In the genomic region with DNA sequence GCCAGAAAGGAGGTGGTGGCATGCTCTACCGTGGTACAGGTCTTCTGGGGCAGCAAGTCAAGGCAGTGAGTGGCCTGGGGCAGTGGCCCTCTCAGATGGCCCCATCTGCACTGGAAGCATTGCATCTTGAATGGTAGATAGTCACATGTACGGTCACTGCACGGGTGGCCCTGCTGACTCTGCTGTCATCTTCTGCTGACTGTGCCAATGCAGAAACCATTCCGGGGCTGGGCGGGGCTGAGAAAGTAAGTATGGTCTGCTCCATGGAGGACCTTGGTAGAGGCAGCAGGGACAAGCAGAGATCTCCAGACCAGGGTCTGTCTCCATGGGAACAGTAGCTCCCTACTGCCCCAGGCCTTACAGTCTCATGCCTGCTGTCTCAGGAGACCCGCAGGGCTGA, we compare ENCODE assay signal across 12 mouse cellular contexts. TPM values are rescaled to one million over a fixed set of nuclear protein-coding genes. Genes with fewer than 3 reads are reported as not detected.
DNase-seq lines count a peak whose midpoint lies in the region; ATAC-seq lines count a peak whose summit lies in the region.
"Had no signal": no experiment of that assay in that cellular context is flagged by ENCODE, and none has a peak within 500 bp of the region (broad histone marks: within the 10 kb centered on the region; RNA-seq: fewer than 3 reads in every experiment).

No protein-coding gene starts in this region.

- DNase-seq in lung, postnatal 4 days: no peak
- no peak for DNase-seq in c-Kit-positive CD71-positive TER-119-positive erythroid progenitor cells, embryonic 14.5 days (ENCODE audit: low spot score)
- DNase-seq in gastrocnemius, postnatal 14 days: no peak
- DNase-seq in thymus, postnatal 0 days (ENCODE audit: low spot score): no peak
- DNase-seq: forebrain, postnatal 0 days; kidney, postnatal 36 days had no signal

- H3K9me3 ChIP-seq in lung, embryonic 15.5 days: no peaks in the 10 kb centered on the region
- H3K9me3 ChIP-seq in embryonic facial prominence, embryonic 13.5 days: peaks cover 10% of the 10 kb centered on the region; the same call in 1 of the 2 replicates
- H3K9me3 ChIP-seq in limb, embryonic 13.5 days: peaks cover 20% of the 10 kb centered on the region
- no peaks in the 10 kb centered on the region for H3K9me3 ChIP-seq in stomach, embryonic 15.5 days
- H3K9me3 ChIP-seq: hindbrain, embryonic 10.5 days; midbrain, embryonic 15.5 days had no signal

- H3K4me1 ChIP-seq in lung, embryonic 15.5 days: peaks cover 40% of the 10 kb centered on the region
- H3K4me1 ChIP-seq in embryonic facial prominence, embryonic 13.5 days: peaks cover 72% of the 10 kb centered on the region
- peaks cover 71% of the 10 kb centered on the region for H3K4me1 ChIP-seq in limb, embryonic 13.5 days
- peaks cover 36% of the 10 kb centered on the region for H3K4me1 ChIP-seq in stomach, embryonic 15.5 days

- no peak overlapping the region for H3K4me2 ChIP-seq in lung, embryonic 15.5 days
- H3K4me2 ChIP-seq in embryonic facial prominence, embryonic 13.5 days: no peak overlapping the region
- H3K4me2 ChIP-seq in limb, embryonic 13.5 days (replicated peaks): no peak overlapping the region
- H3K4me2 ChIP-seq in stomach, embryonic 15.5 days: 0 out of 2 replicates have a peak overlapping the region, but pooled peaks have one; percentile 6
- H3K4me2 ChIP-seq: midbrain, embryonic 15.5 days had no signal

- H3K27me3 ChIP-seq in lung, embryonic 15.5 days: no peaks in the 10 kb centered on the region
- no peaks in the 10 kb centered on the region for H3K27me3 ChIP-seq in embryonic facial prominence, embryonic 13.5 days
- no peaks in the 10 kb centered on the region for H3K27me3 ChIP-seq in limb, embryonic 13.5 days
- no peaks in the 10 kb centered on the region for H3K27me3 ChIP-seq in stomach, embryonic 15.5 days (replicated peaks)
- H3K27me3 ChIP-seq: midbrain, embryonic 15.5 days had no signal

- ATAC-seq in lung, embryonic 15.5 days (ENCODE audit: borderline replicate concordance, extremely low read depth, low FRiP score, low TSS enrichment): no peak
- no peak for ATAC-seq in embryonic facial prominence, embryonic 13.5 days (ENCODE audit: insufficient number of reproducible peaks, insufficient read depth, low FRiP score, low TSS enrichment, low read depth)
- ATAC-seq in limb, embryonic 13.5 days (ENCODE audit: low FRiP score, low read depth): no peak
- ATAC-seq in stomach, embryonic 15.5 days (ENCODE audit: insufficient read depth, low FRiP score, low read depth): no peak
- ATAC-seq: forebrain, postnatal 0 days; midbrain, embryonic 15.5 days had no signal

- intact Hi-C loops in gastrocnemius, postnatal 14 days (cut with DNase I; ENCODE audit: low total_unique reads): loop anchor here (10.0 kb wide), 1 partner anchor 124 kb away; the partner anchor contains the start of gene Faap20

- no peak overlapping the region for H3K4me3 ChIP-seq in lung, embryonic 15.5 days
- H3K4me3 ChIP-seq in embryonic facial prominence, embryonic 13.5 days: no peak overlapping the region
- no peak overlapping the region for H3K4me3 ChIP-seq in limb, embryonic 13.5 days
- H3K4me3 ChIP-seq in stomach, embryonic 15.5 days (replicated peaks): no peak overlapping the region
- H3K4me3 ChIP-seq: hindbrain, embryonic 10.5 days; midbrain, embryonic 15.5 days had no signal

- H3K36me3 ChIP-seq in lung, embryonic 15.5 days: no peaks in the 10 kb centered on the region
- peaks cover 7% of the 10 kb centered on the region; the same call in 1 of the 2 replicates for H3K36me3 ChIP-seq in embryonic facial prominence, embryonic 13.5 days
- peaks cover 11% of the 10 kb centered on the region; the same call in 1 of the 2 replicates for H3K36me3 ChIP-seq in limb, embryonic 13.5 days
- H3K36me3 ChIP-seq in stomach, embryonic 15.5 days: no peaks in the 10 kb centered on the region
- H3K36me3 ChIP-seq: hindbrain, embryonic 10.5 days; midbrain, embryonic 15.5 days had no signal

- WGBS in lung, embryonic 15.5 days: 75% methylated on average over 6 of the region's 6 CpGs
- WGBS in embryonic facial prominence, embryonic 13.5 days: 80% methylated on average over 6 of the region's 6 CpGs
- 87% methylated on average over 6 of the region's 6 CpGs for WGBS in limb, embryonic 13.5 days
- 64% methylated on average over 6 of the region's 6 CpGs for WGBS in stomach, embryonic 15.5 days

- no peak overlapping the region for H3K9ac ChIP-seq in lung, embryonic 15.5 days
- no peak overlapping the region for H3K9ac ChIP-seq in embryonic facial prominence, embryonic 13.5 days
- no peak overlapping the region for H3K9ac ChIP-seq in limb, embryonic 13.5 days
- no peak overlapping the region for H3K9ac ChIP-seq in stomach, embryonic 15.5 days
- H3K9ac ChIP-seq: forebrain, postnatal 0 days; midbrain, embryonic 15.5 days had no signal

- H3K27ac ChIP-seq in lung, embryonic 15.5 days: peak overlapping the region; percentile 93
- H3K27ac ChIP-seq in embryonic facial prominence, embryonic 13.5 days: peak overlapping the region; percentile 95
- H3K27ac ChIP-seq in limb, embryonic 13.5 days: peak overlapping the region; percentile 96
- H3K27ac ChIP-seq in stomach, embryonic 15.5 days: peak overlapping the region; percentile 90

RNA-seq across cellular contexts. Expression of gene Morn1, which starts 34.8 kb away (rescaled TPM):
- polyA plus RNA-seq in lung, embryonic 15.5 days (2015; fragmentation: Nextera tagmentation; extraction: Ambion mirVana): 5.9 and 7.7 TPM in 2 replicates
- polyA plus RNA-seq in embryonic facial prominence, embryonic 13.5 days (2015; fragmentation: Nextera tagmentation; extraction: Ambion mirVana): 5.6 and 6.2 TPM in 2 replicates
- polyA plus RNA-seq in limb, embryonic 13.5 days (2015; fragmentation: Nextera tagmentation; extraction: Ambion mirVana): 4.9 and 7.5 TPM in 2 replicates
- 5.1 and 5.3 TPM in 2 replicates for polyA plus RNA-seq in stomach, embryonic 15.5 days (2015; fragmentation: Nextera tagmentation; extraction: Ambion mirVana)
- 1 to 10 TPM; 2.3 to 2.9 TPM for total RNA-seq in gastrocnemius, postnatal 14 days (2021)
- 2.7 and 2.9 TPM in 2 replicates for polyA plus RNA-seq in thymus, postnatal 0 days (2015; fragmentation: Nextera tagmentation; extraction: Ambion mirVana)

RNA-seq across cellular contexts. Expression of gene Rer1, which starts 35.0 kb away (rescaled TPM):
- 157 and 163 TPM in 2 replicates for polyA plus RNA-seq in lung, embryonic 15.5 days (2015; fragmentation: Nextera tagmentation; extraction: Ambion mirVana)
- polyA plus RNA-seq in embryonic facial prominence, embryonic 13.5 days (2015; fragmentation: Nextera tagmentation; extraction: Ambion mirVana): 147 and 162 TPM in 2 replicates
- 147 and 149 TPM in 2 replicates for polyA plus RNA-seq in limb, embryonic 13.5 days (2015; fragmentation: Nextera tagmentation; extraction: Ambion mirVana)
- 175 and 179 TPM in 2 replicates for polyA plus RNA-seq in stomach, embryonic 15.5 days (2015; fragmentation: Nextera tagmentation; extraction: Ambion mirVana)
- 10 to 100 TPM; 48.1 to 48.8 TPM for total RNA-seq in gastrocnemius, postnatal 14 days (2021)
- polyA plus RNA-seq in thymus, postnatal 0 days (2015; fragmentation: Nextera tagmentation; extraction: Ambion mirVana): 184 and 189 TPM in 2 replicates

RNA-seq across cellular contexts. Expression of gene Pex10, which starts 54.4 kb away (rescaled TPM):
- polyA plus RNA-seq in lung, embryonic 15.5 days (2015; fragmentation: Nextera tagmentation; extraction: Ambion mirVana): 21.1 and 26.2 TPM in 2 replicates
- 22.2 and 26.4 TPM in 2 replicates for polyA plus RNA-seq in embryonic facial prominence, embryonic 13.5 days (2015; fragmentation: Nextera tagmentation; extraction: Ambion mirVana)
- polyA plus RNA-seq in limb, embryonic 13.5 days (2015; fragmentation: Nextera tagmentation; extraction: Ambion mirVana): 22.3 and 22.6 TPM in 2 replicates
- 18.4 and 19.1 TPM in 2 replicates for polyA plus RNA-seq in stomach, embryonic 15.5 days (2015; fragmentation: Nextera tagmentation; extraction: Ambion mirVana)
- 10 to 100 TPM; 10.7 to 11.3 TPM for total RNA-seq in gastrocnemius, postnatal 14 days (2021)
- polyA plus RNA-seq in thymus, postnatal 0 days (2015; fragmentation: Nextera tagmentation; extraction: Ambion mirVana): 15.9 and 16.3 TPM in 2 replicates
